13 mouse cellular contexts compared by ENCODE assay signal in genomic region chr2:134692125-134692524, GRCm38 (mm10). TPM values are rescaled to one million over a fixed set of nuclear protein-coding genes. Genes with fewer than 3 reads are reported as not detected.
A peak's percentile ranks its signal among the peaks of the same experiment; 100 is the strongest.
DNase-seq lines count a peak whose midpoint lies in the region; ATAC-seq lines count a peak whose summit lies in the region.
"Had no signal": no experiment of that assay in that cellular context is flagged by ENCODE, and none has a peak within 500 bp of the region (broad histone marks: within the 10 kb centered on the region; RNA-seq: fewer than 3 reads in every experiment).

No protein-coding gene starts in this region.

- ATAC-seq in common myeloid progenitor, adult 5-6 weeks (replicated peaks; ENCODE audit: low read depth, poor library complexity, severe bottlenecking), result peak; percentile 62
- peak; percentile 54; the same call in 1 of the 2 replicates for ATAC-seq in monocyte, adult 5-6 weeks (replicated peaks; ENCODE audit: insufficient number of reproducible peaks, low FRiP score, low TSS enrichment, poor library complexity, severe bottlenecking)
- ATAC-seq: forebrain, embryonic 16.5 days had no signal

- DNase-seq in lung, adult 18-20 months, result peak; percentile 16 to 20
- DNase-seq in lung, postnatal 14 days, result no peak
- DNase-seq in 416B (ENCODE audit: low read depth), result peak; percentile 68
- no peak for DNase-seq in layer of hippocampus, adult 8-10 months (ENCODE audit: low spot score in 2 of 2)
- DNase-seq: adrenal gland, adult 8-10 months; cerebellum, adult 11 months; cerebellum, adult 8-10 months; cerebellum, postnatal 14 days; gastrocnemius, postnatal 10 days; heart, postnatal 36 days had no signal

RNA-seq across cellular contexts. Expression of gene Tmx4, which starts 48.2 kb away (rescaled TPM):
- total RNA-seq in common myeloid progenitor, adult 5-6 weeks (2017), result 53.4 and 57.9 TPM in 2 replicates
- total RNA-seq in monocyte, adult 5-6 weeks (2017), result 36.6 to 47.6 TPM (median 41.2 TPM) in 3 replicates
- 100 to 1,000 TPM; 163 to 186 (median 170) TPM for total RNA-seq in layer of hippocampus, adult 8-10 months (2022)

Comparison
In these comparisons a context has a peak if more than half of its experiments do, and no peak if none do; other contexts are left out.
1. DNase-seq: peak in lung, adult 18-20 months (2 of 2) and 416B (single experiment); none in lung, postnatal 14 days (single experiment) and layer of hippocampus, adult 8-10 months (0 of 2).